Mouse (Mus musculus) neural tube, embryonic 12.5 days (tissue): ENCODE results near the gene Olfr92. TPM values are rescaled to one million over a fixed set of nuclear protein-coding genes. Genes with fewer than 3 reads are reported as not detected.
A peak's percentile ranks its signal among the peaks of the same experiment; 100 is the strongest.
"Not testable (repeated sequence)": the region's sequence is repeated elsewhere in the genome, so short reads cannot be mapped to it uniquely, and the experiment has no call there.

Experiments used
- ATAC-seq: fragments of 200-750 bp; cut with Nextera tagmentation; 2 replicates; pipeline ENCODE4 v1.8.0; 2017; ENCODE audit warnings: low read depth, mild to moderate bottlenecking, moderate TSS enrichment, moderate library complexity; ENCODE audit not compliant: low FRiP score
- H3K27ac ChIP-seq: fragments of 300-500 bp; sonication (generic); 2 replicates; pipeline ENCODE4 v1.5.1; 2016
- H3K27me3 ChIP-seq: fragments of 300-500 bp; sonication (generic); replicated peaks from 2 replicates; pipeline ENCODE4 v1.6.1; 2016; ENCODE audit warnings: mild to moderate bottlenecking
- H3K36me3 ChIP-seq: fragments of 300-500 bp; sonication (generic); 2 replicates; pipeline ENCODE4 v1.6.1; 2016; ENCODE audit warnings: mild to moderate bottlenecking
- H3K4me1 ChIP-seq: fragments of 300-500 bp; sonication (generic); 2 replicates; pipeline ENCODE4 v1.6.1; 2016
- H3K4me2 ChIP-seq: fragments of 300-500 bp; sonication (generic); replicated peaks from 2 replicates; pipeline ENCODE4 v1.6.1; 2016; ENCODE audit warnings: mild to moderate bottlenecking
- H3K4me3 ChIP-seq: fragments of 300-500 bp; sonication (generic); 2 replicates; pipeline ENCODE4 v1.5.1; 2016
- H3K9ac ChIP-seq: fragments of 300-500 bp; sonication (generic); 2 replicates; pipeline ENCODE4 v1.6.1; 2016; ENCODE audit warnings: mild to moderate bottlenecking
- H3K9me3 ChIP-seq: fragments of 300-500 bp; sonication (generic); 2 replicates; pipeline ENCODE4 v1.6.1; 2016; ENCODE audit warnings: mild to moderate bottlenecking
- WGBS: fragments of 180-500 bp; shearing (Covaris S2); methylation state at CpG from one replicate; pipeline ENCODE4 v1.1.7; 2016; 5-methylcytosine and 5-hydroxymethylcytosine counted together
- polyA plus RNA-seq: library from polyadenylated mRNA; unstranded; fragments of >200 nt; fragmentation: Nextera tagmentation; extraction: Ambion mirVana; gene quantifications from 2 replicates; pipeline ENCODE4 v1.2.1, GENCODE M21; 2016

Olfr92 gene
- not detected in 2 replicates for polyA plus RNA-seq

DNA sequence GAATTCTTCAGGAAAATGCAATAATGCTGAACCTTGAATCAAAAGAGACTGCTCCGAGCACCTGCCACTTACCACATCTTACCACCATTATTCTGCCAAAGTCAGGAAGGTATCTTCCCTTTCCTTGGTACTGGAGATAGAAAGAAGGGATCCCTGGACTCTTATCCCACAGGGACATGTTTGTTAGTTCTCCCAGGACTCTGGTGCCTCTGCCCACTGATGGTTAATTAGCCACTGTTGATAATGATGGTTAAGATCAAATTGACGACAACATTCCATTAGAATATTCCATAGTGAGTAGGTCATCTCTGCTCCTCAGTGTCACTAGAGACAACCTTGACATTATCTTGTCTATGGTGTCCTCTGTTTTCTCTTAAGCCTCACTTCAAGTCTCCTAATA, at the start of gene Olfr92:
Gene Olfr92 (minus strand): TSS at position 101 of the 400 bp plus-strand sequence.
- no peaks in the 10 kb centered on the region for H3K4me1 ChIP-seq
- H3K36me3 ChIP-seq, result no peaks in the 10 kb centered on the region
- no peak for ATAC-seq
- no peak within 1 kb of the TSS for H3K9ac ChIP-seq
- no peaks in the 10 kb centered on the region for H3K27me3 ChIP-seq
- H3K27ac ChIP-seq, result no peak within 1 kb of the TSS
- no peaks in the 10 kb centered on the region for H3K9me3 ChIP-seq
- 90% methylated on average over 2 of the region's 2 CpGs for WGBS
- H3K4me3 ChIP-seq, result no peak within 1 kb of the TSS
- H3K4me2 ChIP-seq, result no peak within 1 kb of the TSS

DNA sequence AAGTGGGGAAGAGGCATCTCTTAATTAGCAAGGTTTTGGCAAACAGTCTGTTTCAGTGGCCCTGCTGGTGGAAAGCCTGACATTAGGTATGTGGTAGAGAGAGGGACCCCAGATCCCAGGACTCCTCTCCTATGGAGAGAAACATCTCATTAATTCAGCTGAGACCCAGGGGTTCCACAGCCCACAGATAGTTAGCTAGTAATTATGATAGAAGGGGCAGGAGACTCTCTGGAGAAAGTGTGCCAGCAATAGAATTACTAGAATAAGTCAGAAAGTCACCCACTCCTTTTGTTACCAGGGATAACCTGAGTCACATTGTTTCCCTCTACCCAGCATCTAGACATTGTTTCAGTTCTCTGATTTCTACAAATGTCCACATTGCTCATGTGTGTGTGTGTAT, 41.5 kb upstream of the Olfr92 start, which contains the start of gene Olfr93:
Gene Olfr93 (minus strand): TSS at position 101 of the 400 bp plus-strand sequence.
- H3K4me2 ChIP-seq, result no peak within 1 kb of the TSS
- H3K9ac ChIP-seq, result no peak within 1 kb of the TSS
- no peaks in the 10 kb centered on the region for H3K9me3 ChIP-seq
- H3K4me3 ChIP-seq, result no peak within 1 kb of the TSS
- no peaks in the 10 kb centered on the region for H3K4me1 ChIP-seq
- no peaks in the 10 kb centered on the region for H3K36me3 ChIP-seq
- ATAC-seq, result no peak
- H3K27me3 ChIP-seq, result no peaks in the 10 kb centered on the region
- H3K27ac ChIP-seq, result no peak within 1 kb of the TSS

DNA sequence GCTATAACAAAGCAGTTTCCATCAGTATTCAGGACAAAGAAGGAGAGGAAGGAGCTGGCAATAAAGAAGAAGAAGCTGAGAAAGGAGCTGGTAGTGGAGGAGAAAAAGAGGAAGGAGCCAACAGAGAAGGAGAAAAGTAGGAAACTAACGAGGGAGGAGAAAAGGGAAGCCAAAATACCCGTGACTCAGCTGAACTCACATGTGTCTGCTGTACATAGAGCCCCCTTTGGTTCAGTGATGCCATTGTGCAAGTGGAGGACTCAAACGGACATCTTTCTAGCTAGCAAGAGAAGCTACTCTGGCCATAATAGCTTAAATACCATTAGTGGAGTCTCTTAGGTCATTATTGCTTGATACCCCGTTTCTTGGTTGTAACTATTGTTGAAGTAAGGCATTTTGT, 11.5 kb upstream of the Olfr92 start:
- not testable (repeated sequence) for H3K27me3 ChIP-seq, H3K9ac ChIP-seq, H3K36me3 ChIP-seq, ATAC-seq, H3K4me3 ChIP-seq, H3K27ac ChIP-seq, H3K4me1 ChIP-seq, H3K4me2 ChIP-seq, H3K9me3 ChIP-seq
- WGBS, result 79% methylated on average over 4 of the region's 4 CpGs

DNA sequence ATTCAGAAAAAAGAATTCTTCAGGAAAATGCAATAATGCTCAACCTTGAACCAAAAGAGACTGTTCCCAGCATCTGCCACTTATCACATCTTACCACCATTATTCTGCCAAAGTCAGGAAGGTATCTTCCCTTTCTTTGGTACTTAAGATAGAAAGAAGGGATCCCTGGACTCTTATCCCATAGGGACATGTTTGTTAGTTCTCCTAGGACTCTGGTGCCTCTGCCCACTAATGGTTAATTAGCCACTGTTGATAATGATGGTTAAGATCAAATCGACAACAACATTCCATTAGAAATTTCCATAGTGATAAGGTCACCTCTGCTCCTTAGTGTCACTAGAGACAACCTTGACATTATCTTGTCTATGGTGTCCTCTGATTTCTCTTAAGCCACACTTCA, 21.7 kb downstream of the Olfr92 start, which contains the start of gene Olfr91:
Gene Olfr91 (minus strand): TSS at position 101 of the 400 bp plus-strand sequence.
- Histone ChIP-seq H3K27me3 (no peaks in the 10 kb centered on the region), H3K4me1 (no peaks in the 10 kb centered on the region), H3K4me3 (no peak within 1 kb of the TSS), H3K4me2 (no peak within 1 kb of the TSS), H3K9me3 (no peaks in the 10 kb centered on the region), H3K9ac (no peak within 1 kb of the TSS), H3K27ac (no peak within 1 kb of the TSS), H3K36me3 (no peaks in the 10 kb centered on the region)
- ATAC-seq, result no peak
- 96% methylated on average over 1 of the region's 1 CpGs for WGBS

DNA sequence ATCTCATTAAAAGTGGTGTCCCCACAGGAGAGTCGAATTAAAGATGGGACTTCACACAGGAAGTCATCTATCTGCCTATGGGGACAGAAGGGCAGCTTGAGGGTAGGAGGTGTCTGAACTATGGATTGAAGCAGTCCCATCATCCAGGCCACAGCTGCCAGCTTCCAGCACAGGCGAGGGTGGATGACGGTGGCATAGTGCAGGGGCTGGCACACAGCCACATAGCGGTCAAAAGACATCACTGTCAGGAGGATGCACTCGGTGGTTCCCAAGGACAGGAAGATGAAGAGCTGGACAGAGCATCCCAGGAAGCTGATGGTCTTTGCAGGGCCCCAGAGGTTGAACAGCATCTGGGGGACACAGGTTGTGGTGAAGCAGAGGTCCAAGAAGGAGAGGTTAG, 26.6 kb downstream of the Olfr92 start:
- H3K4me3 ChIP-seq, result no peak overlapping the region
- 81% methylated on average over 5 of the region's 5 CpGs for WGBS
- no peaks in the 10 kb centered on the region for H3K36me3 ChIP-seq
- no peak overlapping the region for H3K9ac ChIP-seq
- no peak for ATAC-seq
- no peaks in the 10 kb centered on the region for H3K4me1 ChIP-seq
- no peak overlapping the region for H3K4me2 ChIP-seq
- no peaks in the 10 kb centered on the region for H3K9me3 ChIP-seq
- H3K27ac ChIP-seq, result no peak overlapping the region
- no peaks in the 10 kb centered on the region for H3K27me3 ChIP-seq

DNA sequence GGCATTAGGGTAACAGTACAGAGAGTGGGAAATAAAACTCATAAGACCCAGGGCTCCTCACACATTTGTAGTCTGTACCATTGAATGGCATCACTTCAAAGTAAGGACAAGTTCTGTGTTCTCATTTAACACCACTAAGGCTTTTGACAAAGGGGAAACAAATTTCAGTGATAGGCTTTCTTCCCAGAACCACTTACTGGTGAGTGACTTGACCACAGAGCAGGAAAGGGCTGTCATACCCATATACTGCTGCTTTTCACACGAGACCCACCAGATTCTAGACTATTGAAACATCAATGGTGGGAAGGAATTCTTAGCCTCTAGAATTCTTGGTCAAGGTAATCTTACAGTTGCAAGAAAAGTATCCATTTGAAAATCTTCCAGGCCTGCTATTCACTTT, 27.7 kb downstream of the Olfr92 start:
- Histone ChIP-seq H3K36me3 (no peaks in the 10 kb centered on the region), H3K27me3 (no peaks in the 10 kb centered on the region), H3K4me2 (no peak overlapping the region), H3K4me1 (no peaks in the 10 kb centered on the region), H3K9ac (no peak overlapping the region), H3K27ac (no peak overlapping the region), H3K4me3 (no peak overlapping the region), H3K9me3 (no peaks in the 10 kb centered on the region)
- WGBS, result 81% methylated on average over 1 of the region's 1 CpGs
- no peak for ATAC-seq

DNA sequence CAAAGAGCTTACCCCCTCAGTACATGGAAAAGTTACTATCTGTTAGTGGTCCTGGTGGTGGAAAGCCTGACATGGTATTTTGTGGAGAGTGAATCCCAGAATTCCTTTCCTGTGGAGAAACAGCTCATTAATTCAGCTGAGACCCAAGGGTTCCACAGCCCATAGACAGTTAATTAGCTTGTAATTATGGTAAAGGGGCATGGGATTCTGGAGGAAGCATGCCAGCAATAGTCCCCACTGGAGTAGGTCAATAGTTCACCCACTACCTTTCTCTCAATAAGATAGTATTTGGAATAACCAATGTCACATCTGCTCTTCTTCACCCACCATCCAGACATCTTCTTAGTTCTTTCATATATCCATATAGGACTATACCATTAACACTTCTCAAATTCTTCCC, 31.5 kb downstream of the Olfr92 start, which contains the start of gene Olfr90:
Gene Olfr90 (minus strand): TSS at position 101 of the 400 bp plus-strand sequence.
- Histone ChIP-seq H3K4me3 (no peak within 1 kb of the TSS), H3K4me1 (no peaks in the 10 kb centered on the region), H3K36me3 (no peaks in the 10 kb centered on the region), H3K4me2 (no peak within 1 kb of the TSS), H3K9me3 (no peaks in the 10 kb centered on the region), H3K27ac (no peak within 1 kb of the TSS), H3K9ac (no peak within 1 kb of the TSS), H3K27me3 (no peaks in the 10 kb centered on the region)
- ATAC-seq, result no peak

DNA sequence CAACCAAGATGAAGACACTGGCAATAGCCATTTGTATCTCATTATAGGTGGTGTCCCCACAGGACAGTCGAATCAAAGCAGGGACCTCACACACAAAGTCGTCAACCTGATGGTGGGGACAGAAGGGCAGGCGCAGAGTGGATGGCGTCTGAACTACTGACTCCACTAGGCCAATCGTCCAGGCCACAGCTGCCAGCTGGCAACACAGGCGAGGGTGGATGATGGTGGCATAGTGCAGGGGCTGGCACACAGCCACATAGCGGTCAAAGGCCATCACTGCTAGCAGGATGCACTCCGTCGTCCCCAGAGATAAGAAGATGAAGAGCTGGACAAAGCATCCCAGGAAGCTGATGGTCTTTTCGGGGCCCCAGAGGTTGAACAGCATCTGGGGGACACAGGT, 34.3 kb downstream of the Olfr92 start:
- Histone ChIP-seq H3K4me1 (no peaks in the 10 kb centered on the region), H3K9me3 (no peaks in the 10 kb centered on the region), H3K4me2 (no peak overlapping the region), H3K27ac (no peak overlapping the region), H3K9ac (no peak overlapping the region), H3K36me3 (no peaks in the 10 kb centered on the region), H3K27me3 (no peaks in the 10 kb centered on the region), H3K4me3 (no peak overlapping the region)
- ATAC-seq, result no peak
- WGBS, result 83% methylated on average over 10 of the region's 10 CpGs

DNA sequence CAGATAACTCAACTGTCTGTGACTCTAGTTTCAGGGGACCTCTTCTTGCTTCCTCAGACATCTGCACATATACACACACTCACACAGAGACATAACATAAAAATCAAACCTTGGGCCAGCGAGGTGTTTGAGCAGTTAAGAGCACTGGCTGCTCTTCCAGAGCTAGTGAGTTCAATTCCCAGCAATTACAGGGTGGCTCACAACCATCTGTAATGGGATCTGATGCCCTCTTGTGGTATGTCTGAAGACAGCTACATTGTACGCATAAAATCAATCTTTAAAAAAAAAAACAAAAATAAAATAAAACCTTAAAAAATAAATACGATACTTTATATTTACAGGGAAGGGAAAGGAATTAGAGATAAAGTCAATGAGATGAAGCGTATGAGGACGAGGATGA, 35.3 kb downstream of the Olfr92 start:
- ATAC-seq, result no peak

DNA sequence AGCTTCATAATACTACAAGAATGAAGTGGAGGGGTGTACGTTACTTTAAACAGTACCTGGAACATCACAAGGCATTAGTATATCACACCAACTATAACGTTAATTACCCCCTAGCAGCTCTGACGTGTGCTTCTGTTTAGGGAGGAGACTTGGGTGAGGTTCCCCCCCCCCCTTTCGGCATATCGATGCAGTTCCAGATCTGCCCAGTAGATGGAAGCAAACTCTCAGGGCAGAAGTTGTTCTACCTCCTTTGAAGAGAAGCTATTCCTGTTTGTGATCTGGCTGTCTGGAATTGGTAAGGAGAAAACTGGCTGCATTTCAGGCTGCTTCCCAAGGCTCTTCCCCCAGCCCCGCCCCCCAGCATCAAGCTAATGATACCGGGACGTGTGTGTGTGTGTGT, 36.6 kb downstream of the Olfr92 start:
- ATAC-seq, result peak; percentile 48; the same call in 1 of the 2 replicates
- Histone ChIP-seq H3K4me1 (peaks cover 10% of the 10 kb centered on the region), H3K36me3 (no peaks in the 10 kb centered on the region), H3K4me3 (no peak overlapping the region), H3K4me2 (no peak overlapping the region), H3K27me3 (no peaks in the 10 kb centered on the region), H3K9me3 (no peaks in the 10 kb centered on the region), H3K27ac (no peak overlapping the region), H3K9ac (no peak overlapping the region)
- 3% methylated on average over 8 of the region's 8 CpGs for WGBS

More for the DNA sequence above, 35.3 kb downstream of the Olfr92 start:
- Histone ChIP-seq H3K9ac (no peak overlapping the region), H3K36me3 (no peaks in the 10 kb centered on the region), H3K4me2 (no peak overlapping the region), H3K27ac (no peak overlapping the region), H3K27me3 (no peaks in the 10 kb centered on the region), H3K4me3 (no peak overlapping the region), H3K4me1 (no peaks in the 10 kb centered on the region; the same call in 1 of the 2 replicates), H3K9me3 (no peaks in the 10 kb centered on the region)
- 69% methylated on average over 5 of the region's 5 CpGs for WGBS

DNA sequence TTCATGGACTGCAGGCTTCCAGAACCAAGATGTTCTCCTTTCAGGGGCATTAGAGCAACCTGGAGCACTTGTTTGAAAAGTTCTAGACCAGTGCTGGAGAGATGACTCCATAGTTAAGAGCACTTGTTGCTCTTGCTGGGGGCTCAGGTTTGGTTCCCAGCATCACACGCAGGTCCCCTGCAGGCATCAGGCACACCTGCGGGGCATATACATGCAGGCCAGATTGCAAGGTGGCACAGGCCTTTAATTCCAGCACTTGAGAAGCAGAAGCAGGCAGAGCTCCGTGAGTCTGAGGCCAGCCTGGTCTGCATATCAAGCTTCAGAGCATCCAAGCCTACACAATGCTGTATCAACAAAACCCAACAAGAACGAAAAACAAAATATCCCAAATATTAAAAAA, 38.2 kb downstream of the Olfr92 start:
- H3K27ac ChIP-seq, result no peak overlapping the region
- WGBS, result 91% methylated on average over 4 of the region's 4 CpGs
- H3K36me3 ChIP-seq, result 0 out of 2 replicates have a peak, but pooled peaks cover 3% of the 10 kb centered on the region
- H3K4me2 ChIP-seq, result no peak overlapping the region
- no peak overlapping the region for H3K9ac ChIP-seq
- no peaks in the 10 kb centered on the region for H3K9me3 ChIP-seq
- no peak for ATAC-seq
- H3K4me1 ChIP-seq, result peaks cover 10% of the 10 kb centered on the region
- H3K4me3 ChIP-seq, result no peak overlapping the region
- no peaks in the 10 kb centered on the region for H3K27me3 ChIP-seq

DNA sequence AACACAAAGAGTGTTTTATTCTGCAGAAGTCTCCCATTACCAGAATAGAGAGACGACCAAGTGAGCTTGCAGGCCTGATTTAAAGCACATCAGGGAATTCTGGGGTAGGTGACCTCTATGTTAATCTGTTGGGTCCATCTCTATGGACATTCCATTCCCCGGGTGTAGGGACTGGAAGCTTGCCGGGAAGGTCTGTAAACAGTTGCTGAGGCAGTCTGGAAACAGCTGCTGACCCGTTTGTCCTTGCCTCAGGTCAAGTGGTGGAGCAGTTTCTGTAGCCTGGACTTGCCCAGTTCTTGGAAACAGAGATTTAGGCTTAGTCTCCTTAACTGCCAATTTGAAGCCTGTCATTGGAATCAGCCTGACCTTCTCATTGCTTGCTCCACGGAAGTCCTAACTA, 39.8 kb downstream of the Olfr92 start:
- H3K4me1 ChIP-seq, result peaks cover 10% of the 10 kb centered on the region

DNA sequence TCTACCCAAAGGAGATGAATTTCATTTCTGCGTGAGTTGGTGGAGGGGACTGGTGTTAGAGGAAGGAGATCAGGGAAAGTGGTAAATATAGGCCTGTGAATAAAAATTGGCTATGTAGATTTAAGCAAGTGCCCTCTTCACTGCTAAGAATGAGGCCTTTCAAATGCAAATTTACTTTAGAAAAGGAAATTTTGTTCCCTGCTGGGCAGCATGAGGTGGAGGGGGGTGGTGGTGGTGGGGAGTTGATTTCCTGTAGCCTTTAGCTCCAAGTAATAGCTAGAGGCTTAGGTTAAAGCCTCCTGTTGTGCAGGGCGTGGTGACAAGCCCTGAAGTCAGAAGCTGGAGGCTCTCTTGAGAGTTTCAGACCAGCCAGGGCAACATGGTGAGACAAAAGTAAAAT, 40.9 kb downstream of the Olfr92 start:
- no peak overlapping the region for H3K4me3 ChIP-seq

More for the DNA sequence above, 39.8 kb downstream of the Olfr92 start:
- no peak overlapping the region for H3K4me3 ChIP-seq
- peaks cover 16% of the 10 kb centered on the region; the same call in 1 of the 2 replicates for H3K36me3 ChIP-seq
- no peaks in the 10 kb centered on the region for H3K9me3 ChIP-seq
- no peak overlapping the region for H3K27ac ChIP-seq
- WGBS, result 17% methylated on average over 5 of the region's 5 CpGs
- no peak overlapping the region for H3K4me2 ChIP-seq
- H3K9ac ChIP-seq, result no peak overlapping the region
- H3K27me3 ChIP-seq, result no peaks in the 10 kb centered on the region
- ATAC-seq, result no peak

More for the DNA sequence above, 40.9 kb downstream of the Olfr92 start:
- Histone ChIP-seq H3K27me3 (no peaks in the 10 kb centered on the region), H3K4me1 (peaks cover 10% of the 10 kb centered on the region), H3K4me2 (no peak overlapping the region; the same call in 1 of the 2 replicates), H3K27ac (no peak overlapping the region), H3K9me3 (no peaks in the 10 kb centered on the region), H3K9ac (no peak overlapping the region), H3K36me3 (peaks cover 26% of the 10 kb centered on the region)
- WGBS, result 5% methylated on average over 2 of the region's 2 CpGs
- peak; percentile 31; the same call in 1 of the 2 replicates for ATAC-seq
